Mouse (Mus musculus) midbrain, embryonic 15.5 days (tissue): ENCODE data around the gene Mdm2. TPM values are rescaled to one million over a fixed set of nuclear protein-coding genes. Genes with fewer than 3 reads are reported as not detected.
A peak's percentile ranks its signal among the peaks of the same experiment; 100 is the strongest.

ENCODE experiments used
- ATAC-seq: fragments of 200-750 bp; cut with Nextera tagmentation; replicated peaks from 2 replicates; pipeline ENCODE4 v1.8.0; 2017; ENCODE audit warnings: moderate TSS enrichment
- H3K27ac ChIP-seq: fragments of 300-500 bp; sonication (generic); 2 replicates; pipeline ENCODE4 v1.5.1; 2015; ENCODE audit warnings: mild to moderate bottlenecking, inconsistent platforms
- H3K27me3 ChIP-seq: fragments of 300-500 bp; sonication (generic); replicated peaks from 2 replicates; pipeline ENCODE4 v1.6.1; 2015; ENCODE audit warnings: inconsistent platforms
- H3K36me3 ChIP-seq: fragments of 300-500 bp; sonication (generic); replicated peaks from 2 replicates; pipeline ENCODE4 v1.6.1; 2015; ENCODE audit warnings: inconsistent platforms
- H3K4me1 ChIP-seq: fragments of 300-500 bp; sonication (generic); 2 replicates; pipeline ENCODE4 v1.6.1; 2015; ENCODE audit warnings: inconsistent platforms
- H3K4me2 ChIP-seq: fragments of 300-500 bp; sonication (generic); 2 replicates; pipeline ENCODE4 v1.6.1; 2015; ENCODE audit warnings: inconsistent platforms, mild to moderate bottlenecking, moderate library complexity
- H3K4me3 ChIP-seq: fragments of 300-500 bp; sonication (generic); 2 replicates; pipeline ENCODE4 v1.5.1; 2015; ENCODE audit warnings: mild to moderate bottlenecking, inconsistent platforms
- H3K9ac ChIP-seq: fragments of 300-500 bp; sonication (generic); 2 replicates; pipeline ENCODE4 v1.6.1; 2015; ENCODE audit warnings: mild to moderate bottlenecking, inconsistent platforms
- H3K9me3 ChIP-seq: fragments of 300-500 bp; sonication (generic); 2 replicates; pipeline ENCODE4 v1.6.1; 2016; ENCODE audit warnings: inconsistent platforms
- WGBS: fragments of 180-500 bp; shearing (Covaris S2); methylation state at CpG from one replicate; pipeline ENCODE4 v1.1.7; 2015; ENCODE audit warnings: mixed read lengths; 5-methylcytosine and 5-hydroxymethylcytosine counted together
- polyA plus RNA-seq: library from polyadenylated mRNA; unstranded; fragments of >200 nt; fragmentation: Nextera tagmentation; extraction: Ambion mirVana; gene quantifications from 2 replicates; pipeline ENCODE4 v1.2.1, GENCODE M21; 2015

The Mdm2 gene
- polyA plus RNA-seq, 1 experiment from 2014 or later = 58.2 TPM

GRCm38 (mm10) chr10:117647158-117647505, 63.4 kb downstream of the Mdm2 start:
- Histone ChIP-seq H3K9me3 (no peaks in the 10 kb centered on the region), H3K36me3 (no peaks in the 10 kb centered on the region), H3K4me1 (peaks cover 5% of the 10 kb centered on the region), H3K9ac (no peak overlapping the region), H3K4me2 (peak overlapping the region; percentile 6; the same call in 1 of the 2 replicates), H3K27ac (no peak overlapping the region), H3K4me3 (no peak overlapping the region), H3K27me3 (no peaks in the 10 kb centered on the region)
- ATAC-seq = no peak
- WGBS = 40% methylated on average over 13 of the region's 13 CpGs

GRCm38 (mm10) chr10:117646482-117647157, 63.9 kb downstream of the Mdm2 start:
- no peaks in the 10 kb centered on the region for H3K27me3 ChIP-seq
- H3K36me3 ChIP-seq = no peaks in the 10 kb centered on the region
- no peak overlapping the region for H3K9ac ChIP-seq
- no peak overlapping the region for H3K4me3 ChIP-seq
- peaks cover 5% of the 10 kb centered on the region for H3K4me1 ChIP-seq
- WGBS = 89% methylated on average over 5 of the region's 5 CpGs
- no peak overlapping the region for H3K4me2 ChIP-seq
- H3K27ac ChIP-seq = no peak overlapping the region
- ATAC-seq = no peak
- H3K9me3 ChIP-seq = no peaks in the 10 kb centered on the region

- H3K27ac ChIP-seq = no peak overlapping the region
- no peak for ATAC-seq
- H3K4me3 ChIP-seq = no peak overlapping the region
- no peaks in the 10 kb centered on the region for H3K36me3 ChIP-seq
- 87% methylated on average over 7 of the region's 7 CpGs for WGBS
- peaks cover 5% of the 10 kb centered on the region for H3K4me1 ChIP-seq
- no peak overlapping the region for H3K4me2 ChIP-seq
- H3K9ac ChIP-seq = no peak overlapping the region
- H3K27me3 ChIP-seq = no peaks in the 10 kb centered on the region
- no peaks in the 10 kb centered on the region for H3K9me3 ChIP-seq
These were observed 65.0 kb downstream of the Mdm2 start for GRCm38 (mm10) chr10:117645487-117645964.

GRCm38 (mm10) chr10:117644828-117645227, 65.7 kb downstream of the Mdm2 start:
- no peaks in the 10 kb centered on the region for H3K27me3 ChIP-seq
- no peak overlapping the region for H3K4me3 ChIP-seq
- H3K4me1 ChIP-seq = peaks cover 5% of the 10 kb centered on the region
- H3K36me3 ChIP-seq = no peaks in the 10 kb centered on the region
- WGBS = 88% methylated on average over 11 of the region's 11 CpGs
- no peak for ATAC-seq
- H3K9me3 ChIP-seq = no peaks in the 10 kb centered on the region
- no peak overlapping the region for H3K9ac ChIP-seq
- no peak overlapping the region for H3K4me2 ChIP-seq
- no peak overlapping the region for H3K27ac ChIP-seq

- H3K9ac ChIP-seq = no peak overlapping the region
- H3K27ac ChIP-seq = no peak overlapping the region
- no peaks in the 10 kb centered on the region for H3K9me3 ChIP-seq
- H3K36me3 ChIP-seq = no peaks in the 10 kb centered on the region
- H3K4me1 ChIP-seq = peaks cover 5% of the 10 kb centered on the region
- WGBS = 92% methylated on average over 8 of the region's 8 CpGs
- no peak overlapping the region for H3K4me3 ChIP-seq
- no peaks in the 10 kb centered on the region for H3K27me3 ChIP-seq
- no peak for ATAC-seq
- no peak overlapping the region for H3K4me2 ChIP-seq
These were observed 66.2 kb downstream of the Mdm2 start for GRCm38 (mm10) chr10:117644429-117644748.

GRCm38 (mm10) chr10:117643711-117644428, 66.7 kb downstream of the Mdm2 start:
- Histone ChIP-seq H3K4me1 (peaks cover 5% of the 10 kb centered on the region), H3K9ac (no peak overlapping the region), H3K9me3 (no peaks in the 10 kb centered on the region), H3K4me3 (no peak overlapping the region), H3K27ac (no peak overlapping the region), H3K36me3 (no peaks in the 10 kb centered on the region), H3K27me3 (no peaks in the 10 kb centered on the region), H3K4me2 (no peak overlapping the region)
- WGBS = 92% methylated on average over 12 of the region's 12 CpGs
- no peak for ATAC-seq

- Histone ChIP-seq H3K36me3 (no peaks in the 10 kb centered on the region), H3K9me3 (no peaks in the 10 kb centered on the region), H3K4me2 (no peak overlapping the region), H3K4me1 (peaks cover 5% of the 10 kb centered on the region), H3K9ac (no peak overlapping the region), H3K27me3 (no peaks in the 10 kb centered on the region), H3K27ac (no peak overlapping the region), H3K4me3 (no peak overlapping the region)
- WGBS = 81% methylated on average over 6 of the region's 6 CpGs
- ATAC-seq = no peak
These were observed 67.3 kb downstream of the Mdm2 start for GRCm38 (mm10) chr10:117643302-117643701.

GRCm38 (mm10) chr10:117642491-117643262, 67.9 kb downstream of the Mdm2 start:
- no peak overlapping the region for H3K9ac ChIP-seq
- no peak for ATAC-seq
- 92% methylated on average over 15 of the region's 15 CpGs for WGBS

GRCm38 (mm10) chr10:117642201-117642450, 68.4 kb downstream of the Mdm2 start:
- WGBS = 78% methylated on average over 9 of the region's 9 CpGs
- ATAC-seq = no peak

More at GRCm38 (mm10) chr10:117642491-117643262, 67.9 kb downstream of the Mdm2 start:
- Histone ChIP-seq H3K4me3 (no peak overlapping the region), H3K36me3 (no peaks in the 10 kb centered on the region), H3K4me1 (peaks cover 5% of the 10 kb centered on the region), H3K27me3 (no peaks in the 10 kb centered on the region), H3K27ac (no peak overlapping the region), H3K4me2 (no peak overlapping the region), H3K9me3 (no peaks in the 10 kb centered on the region)

GRCm38 (mm10) chr10:117641400-117642200, 69.0 kb downstream of the Mdm2 start:
- no peak overlapping the region for H3K27ac ChIP-seq
- H3K4me3 ChIP-seq = no peak overlapping the region
- no peaks in the 10 kb centered on the region for H3K36me3 ChIP-seq
- ATAC-seq = no peak
- H3K27me3 ChIP-seq = no peaks in the 10 kb centered on the region
- H3K9me3 ChIP-seq = no peaks in the 10 kb centered on the region
- H3K4me2 ChIP-seq = peak overlapping the region; percentile 13
- H3K4me1 ChIP-seq = no peaks in the 10 kb centered on the region
- WGBS = 47% methylated on average over 20 of the region's 20 CpGs
- H3K9ac ChIP-seq = no peak overlapping the region

More at GRCm38 (mm10) chr10:117642201-117642450, 68.4 kb downstream of the Mdm2 start:
- Histone ChIP-seq H3K27ac (no peak overlapping the region), H3K36me3 (no peaks in the 10 kb centered on the region), H3K9me3 (no peaks in the 10 kb centered on the region), H3K4me1 (peaks cover under 1% of the 10 kb centered on the region; the same call in 1 of the 2 replicates), H3K9ac (no peak overlapping the region), H3K4me3 (no peak overlapping the region), H3K4me2 (no peak overlapping the region), H3K27me3 (no peaks in the 10 kb centered on the region)

GRCm38 (mm10) chr10:117640595-117641078, 69.9 kb downstream of the Mdm2 start:
- no peak for ATAC-seq
- Histone ChIP-seq H3K4me3 (no peak overlapping the region), H3K9ac (no peak overlapping the region), H3K27ac (no peak overlapping the region), H3K4me2 (no peak overlapping the region), H3K9me3 (no peaks in the 10 kb centered on the region), H3K4me1 (no peaks in the 10 kb centered on the region), H3K27me3 (no peaks in the 10 kb centered on the region), H3K36me3 (no peaks in the 10 kb centered on the region)
- 76% methylated on average over 7 of the region's 7 CpGs for WGBS
